Mouse (Mus musculus) neural tube, embryonic 10.5 days (tissue): ENCODE data around the gene Prpsap2.

ENCODE experiments used
- DNase-seq: peaks from one replicate; pipeline ENCODE4 v3.0.0-alpha.2; 2017; ENCODE audit warnings: low spot score; ENCODE audit errors: extremely low spot score

The Prpsap2 gene

DNA sequence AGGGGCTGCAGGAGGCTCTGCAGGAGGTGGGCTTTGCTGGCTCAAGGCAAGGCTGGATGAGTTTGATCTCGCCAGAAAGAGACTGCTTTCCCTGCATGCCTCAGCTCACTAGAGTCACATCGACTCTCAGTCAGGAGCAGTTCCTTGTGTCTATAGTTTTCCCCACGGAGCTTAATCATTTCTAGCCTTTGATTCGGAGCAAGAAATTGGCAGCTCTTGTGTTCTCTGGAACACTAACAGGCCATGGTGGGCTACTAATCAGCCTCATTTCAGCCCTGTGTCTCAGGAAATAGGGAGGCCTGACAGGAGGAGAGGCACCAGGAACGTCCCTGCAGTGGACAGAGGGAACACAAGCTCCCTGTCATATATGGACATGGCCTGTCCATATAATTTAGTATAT is 43.9 kb downstream of the Prpsap2 start:
- no peak for DNase-seq

DNA sequence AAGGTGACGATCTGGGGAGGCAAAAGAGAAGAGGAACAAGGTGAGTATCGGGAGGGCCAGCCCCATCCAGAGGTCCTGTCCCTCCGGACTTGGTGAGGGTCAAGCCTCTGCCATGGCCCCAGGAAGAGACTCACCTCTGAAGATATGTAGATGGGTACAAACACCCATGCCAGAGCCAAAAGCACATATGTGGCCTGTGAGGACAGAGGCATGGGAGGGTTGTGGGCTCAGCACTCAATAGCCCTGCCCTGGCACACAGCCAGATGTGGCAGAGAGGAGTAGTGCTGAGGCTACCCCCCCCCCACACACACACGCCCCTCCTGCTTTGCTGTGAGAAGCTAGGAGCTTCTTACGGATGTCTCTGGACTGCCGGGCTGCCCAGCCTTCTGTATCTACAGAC is 46.8 kb downstream of the Prpsap2 start:
- no peak for DNase-seq

DNA sequence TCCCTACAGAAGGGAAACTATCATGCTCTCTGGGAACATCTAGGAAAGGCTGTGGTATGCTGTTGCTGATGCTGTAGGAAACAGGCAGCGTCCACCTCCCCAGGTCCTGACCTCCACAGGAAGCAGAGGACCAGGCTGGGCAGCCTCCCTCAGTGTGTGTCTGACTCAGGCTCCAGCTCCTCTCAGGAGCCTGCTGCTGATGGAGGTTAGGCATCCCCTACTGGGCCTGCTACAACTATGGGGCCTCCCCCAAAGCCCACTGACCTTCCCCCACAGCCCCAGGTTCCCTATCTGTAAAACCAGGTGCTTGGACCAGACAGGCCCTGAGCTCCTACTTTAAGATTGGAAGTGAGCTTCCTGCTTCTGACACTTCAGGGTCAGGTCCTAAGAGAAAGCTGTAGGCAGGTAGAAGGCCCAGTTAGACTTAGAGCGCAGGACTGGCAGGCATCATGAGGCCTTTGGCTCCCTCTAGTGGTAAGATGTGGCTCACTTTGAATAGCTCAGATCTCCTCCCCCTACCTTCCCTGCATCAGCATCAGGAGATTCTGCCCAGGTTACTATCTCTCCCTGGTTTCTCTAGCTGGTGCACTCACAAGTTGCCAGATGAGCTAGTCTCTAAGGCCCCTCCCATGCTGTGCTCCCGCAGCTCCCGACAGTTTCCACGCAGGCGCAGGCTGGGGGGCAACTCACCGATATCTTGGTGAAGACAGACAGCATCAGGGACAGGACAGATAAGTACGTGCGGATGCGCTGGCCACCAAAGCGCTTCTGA is 47.4 kb downstream of the Prpsap2 start:
- peak; percentile 63 for DNase-seq

DNA sequence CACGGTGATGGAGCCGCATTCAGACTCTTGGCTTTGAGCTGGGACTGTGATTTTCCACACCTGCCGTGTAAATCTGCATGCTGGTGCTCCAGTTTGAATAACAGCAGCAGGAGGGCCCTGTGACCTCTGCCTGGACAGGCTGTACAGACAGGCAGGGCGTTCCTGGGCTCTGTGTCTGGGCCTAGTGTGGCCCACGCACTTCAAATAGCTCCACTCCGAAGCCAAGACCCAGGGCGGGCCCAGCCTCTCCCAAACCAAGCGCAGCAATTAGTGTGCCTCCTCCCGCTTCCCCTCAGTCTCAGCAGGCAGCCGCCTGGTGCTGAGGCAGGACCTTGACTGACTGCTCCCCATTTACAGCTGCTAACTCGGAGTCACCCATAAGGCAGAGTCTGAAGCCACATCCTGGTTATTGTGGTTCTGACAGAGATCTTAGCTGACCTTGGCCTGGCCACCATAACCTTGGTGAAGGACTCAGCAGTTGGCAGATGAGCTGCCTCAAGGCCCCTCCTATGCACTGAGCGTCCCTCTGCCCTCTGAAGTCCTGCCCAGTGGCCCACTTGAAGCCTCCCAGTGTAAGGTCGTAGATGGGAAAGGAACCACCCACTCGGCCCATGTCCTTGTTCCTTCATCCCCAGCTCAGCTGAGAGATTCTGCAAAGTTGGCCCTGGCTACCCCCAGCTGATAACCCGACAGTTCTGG is 48.6 kb downstream of the Prpsap2 start:
- no peak for DNase-seq

DNA sequence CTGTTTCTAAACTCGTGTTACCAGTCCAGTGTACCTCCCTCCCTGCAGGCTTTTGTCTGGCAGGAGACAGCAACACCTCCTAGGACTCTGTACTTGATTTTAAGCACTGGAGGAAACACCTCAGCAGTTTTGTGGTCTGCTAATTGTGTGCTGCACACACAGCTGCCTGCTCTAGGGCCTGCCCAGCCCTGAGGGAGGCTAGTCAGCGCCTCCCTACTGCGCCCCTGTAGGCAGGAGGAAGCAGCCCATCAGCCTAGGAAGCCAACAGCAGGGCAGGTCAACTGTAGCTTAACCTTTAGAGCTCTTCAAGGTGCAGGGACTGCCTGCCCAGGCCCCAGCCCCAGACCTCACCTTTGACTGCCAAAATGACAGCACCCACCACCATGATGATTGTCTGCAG is 53.0 kb downstream of the Prpsap2 start:
- DNase-seq = no peak

DNA sequence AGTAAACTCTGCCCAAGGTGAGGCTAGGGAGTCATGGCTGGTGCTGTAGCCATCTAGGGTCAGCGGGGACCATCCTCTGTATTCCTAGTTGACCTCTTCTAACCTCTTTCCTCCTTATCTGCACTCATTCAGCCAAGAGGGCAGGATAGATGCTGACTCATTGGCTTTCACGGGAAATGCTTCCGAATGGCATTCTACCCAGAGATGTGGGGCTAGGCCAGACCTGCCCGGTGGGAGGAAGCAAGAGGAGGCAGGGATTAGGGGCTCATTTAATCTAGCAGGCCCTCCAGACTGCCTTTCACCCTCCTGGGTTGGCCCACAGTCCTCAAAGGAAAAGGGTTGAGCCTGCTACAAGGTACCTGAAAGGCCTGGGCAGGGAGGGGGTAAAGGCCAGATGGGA is 55.7 kb downstream of the Prpsap2 start:
- no peak for DNase-seq

DNA sequence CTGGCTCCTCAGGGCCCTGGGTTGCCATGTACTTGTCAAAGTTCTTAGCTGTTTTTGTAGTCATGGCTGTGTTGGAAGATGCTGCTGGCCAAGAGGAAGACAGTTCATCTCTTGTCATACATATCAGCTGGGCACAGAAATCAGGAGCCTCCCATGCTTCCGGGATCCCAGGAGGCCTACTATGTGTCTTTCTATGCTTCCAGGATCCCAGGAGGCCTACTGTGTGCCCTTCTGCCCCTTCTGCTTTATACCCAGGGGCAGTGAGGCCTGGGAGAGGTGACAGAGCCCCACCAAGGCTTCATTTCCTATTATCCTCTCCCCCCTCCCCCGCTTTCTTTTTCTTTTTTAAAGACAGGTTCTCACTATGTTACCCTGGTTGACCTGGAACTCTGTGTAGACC is 56.3 kb downstream of the Prpsap2 start:
- no peak for DNase-seq

DNA sequence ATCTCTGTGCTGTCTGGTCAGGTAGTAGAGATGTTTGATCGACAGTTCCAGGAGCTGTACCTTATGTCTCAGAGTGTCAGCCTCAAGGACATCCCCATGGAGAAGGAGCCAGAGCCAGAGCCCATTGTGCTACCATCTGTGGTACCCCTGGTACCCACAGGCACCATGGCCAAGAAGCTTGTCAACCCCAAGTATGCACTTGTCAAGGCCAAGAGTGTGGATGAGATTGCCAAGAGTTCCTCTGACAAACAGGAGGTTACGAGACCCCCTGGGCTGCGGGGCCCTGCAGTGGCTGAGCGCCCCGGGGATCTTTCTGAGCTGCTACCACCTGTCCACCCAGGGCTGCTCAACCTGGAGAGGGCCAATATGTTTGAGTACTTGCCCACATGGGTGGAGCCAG is 59.4 kb downstream of the Prpsap2 start:
- no peak for DNase-seq

DNA sequence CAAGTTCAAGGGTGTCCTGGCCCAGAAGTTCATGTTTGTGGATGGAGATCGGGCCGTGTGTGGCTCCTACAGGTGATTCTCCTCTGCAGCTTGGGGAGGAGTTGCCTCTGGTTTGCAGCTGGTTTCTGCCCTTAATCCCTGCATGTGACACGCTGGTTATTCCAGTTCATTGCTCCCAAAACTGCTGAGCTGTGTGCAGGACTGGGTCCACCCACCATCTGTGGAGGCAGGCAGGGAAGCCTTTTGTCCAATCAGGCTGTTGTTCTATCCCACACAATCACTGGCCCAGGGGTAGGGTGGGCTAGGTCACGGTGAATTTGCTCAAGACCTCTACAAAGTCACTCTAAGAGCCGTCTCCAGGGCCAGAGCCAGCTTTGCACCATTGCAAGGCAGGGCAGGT is 60.2 kb downstream of the Prpsap2 start:
- no peak for DNase-seq

DNA sequence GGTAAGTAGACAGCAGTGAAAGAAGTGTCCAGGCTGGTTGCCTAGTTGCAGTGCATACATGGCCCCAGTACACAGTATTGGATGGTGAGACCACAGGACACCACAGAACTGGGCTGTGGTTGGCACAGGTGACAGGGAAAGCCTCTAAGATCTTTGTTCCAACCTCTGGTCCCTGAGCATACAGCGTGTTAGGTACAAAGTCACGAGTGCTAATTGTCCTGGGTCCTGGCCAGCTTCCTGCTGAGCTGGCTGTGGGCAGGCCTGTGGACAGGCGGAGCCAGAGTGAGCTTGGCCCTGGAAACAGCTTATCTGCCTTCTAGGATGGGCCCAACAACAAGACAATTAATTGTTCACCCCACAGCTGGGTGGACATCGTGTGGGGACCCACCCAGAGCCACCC is 62.0 kb downstream of the Prpsap2 start:
- DNase-seq = no peak

DNA sequence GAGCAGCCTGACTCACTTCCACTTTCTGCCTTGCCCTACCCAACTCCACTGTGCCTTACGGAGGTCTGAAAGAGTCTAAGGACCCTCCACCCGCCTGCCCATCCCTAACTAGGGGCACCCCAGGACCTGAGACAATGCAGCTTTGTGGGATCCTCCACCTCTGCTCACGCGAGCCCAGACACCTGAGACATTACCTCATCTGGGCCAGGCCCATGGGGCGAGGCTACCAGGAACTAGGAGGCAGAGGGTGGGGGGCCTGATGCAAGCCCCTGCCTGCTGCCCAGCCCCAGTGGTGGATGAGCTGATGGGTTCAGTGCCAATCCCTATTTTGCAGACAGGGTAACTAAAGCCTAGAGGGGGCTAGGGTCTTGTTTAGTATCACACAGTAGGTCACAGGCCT is 62.4 kb downstream of the Prpsap2 start:
- DNase-seq = no peak

DNA sequence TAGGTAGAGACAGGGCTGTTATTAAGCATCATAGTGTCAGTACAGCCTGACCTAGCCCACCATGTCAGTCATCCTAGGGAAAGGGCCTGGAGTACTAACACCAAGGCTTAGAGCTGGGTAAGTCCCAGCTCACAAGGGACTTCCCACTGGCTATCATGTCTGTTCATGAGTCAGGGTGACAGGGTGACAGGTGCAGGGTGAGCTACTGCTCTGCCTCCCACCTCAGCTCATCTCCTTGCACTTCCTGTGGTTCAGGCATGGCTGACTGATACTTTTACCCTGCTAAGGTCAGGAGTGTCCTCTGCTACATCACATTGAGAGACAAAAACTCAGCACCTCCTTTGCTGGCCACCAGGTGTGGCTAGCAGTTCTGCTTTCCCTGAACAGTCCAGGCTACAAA is 63.0 kb downstream of the Prpsap2 start:
- DNase-seq = no peak

DNA sequence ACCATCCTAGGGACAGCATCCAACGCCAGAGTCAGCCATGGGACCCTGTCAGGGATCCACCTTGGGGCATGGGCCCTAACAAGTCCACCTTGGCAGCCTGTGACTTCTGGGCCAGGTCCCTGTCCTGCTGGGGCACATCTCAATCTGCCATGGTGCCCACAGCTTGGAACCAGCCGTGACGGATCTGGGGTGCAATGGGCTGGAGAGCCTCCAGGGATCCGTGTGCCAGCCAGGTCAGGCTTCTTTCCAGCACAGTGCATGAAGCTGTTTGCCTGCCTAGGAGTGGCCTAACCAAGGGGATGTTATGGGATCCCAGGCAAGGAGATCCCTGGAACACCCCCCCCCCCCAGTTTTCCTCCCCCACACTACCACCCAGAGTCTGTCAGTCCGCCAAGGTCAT is 68.9 kb downstream of the Prpsap2 start:
- DNase-seq = no peak

DNA sequence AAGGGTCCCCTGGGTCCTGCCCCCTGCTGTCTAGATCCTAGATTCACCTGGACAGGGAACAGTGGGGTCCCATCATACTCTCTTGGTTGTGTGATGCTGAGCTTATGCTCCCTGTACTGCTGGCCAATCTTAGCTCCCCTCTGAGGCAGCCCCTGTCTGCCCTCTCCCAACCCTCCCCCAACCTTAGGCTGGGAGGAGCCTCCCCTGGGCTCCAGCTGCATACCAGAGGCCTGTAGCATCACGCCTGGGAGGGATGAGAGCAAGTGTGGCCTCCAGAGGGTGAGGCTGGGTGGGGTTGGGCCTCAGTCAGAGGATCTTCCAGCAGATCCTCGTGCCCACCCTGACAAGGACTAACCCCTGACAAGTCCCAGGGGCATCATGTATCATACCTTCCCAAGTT is 74.3 kb downstream of the Prpsap2 start:
- no peak for DNase-seq

DNA sequence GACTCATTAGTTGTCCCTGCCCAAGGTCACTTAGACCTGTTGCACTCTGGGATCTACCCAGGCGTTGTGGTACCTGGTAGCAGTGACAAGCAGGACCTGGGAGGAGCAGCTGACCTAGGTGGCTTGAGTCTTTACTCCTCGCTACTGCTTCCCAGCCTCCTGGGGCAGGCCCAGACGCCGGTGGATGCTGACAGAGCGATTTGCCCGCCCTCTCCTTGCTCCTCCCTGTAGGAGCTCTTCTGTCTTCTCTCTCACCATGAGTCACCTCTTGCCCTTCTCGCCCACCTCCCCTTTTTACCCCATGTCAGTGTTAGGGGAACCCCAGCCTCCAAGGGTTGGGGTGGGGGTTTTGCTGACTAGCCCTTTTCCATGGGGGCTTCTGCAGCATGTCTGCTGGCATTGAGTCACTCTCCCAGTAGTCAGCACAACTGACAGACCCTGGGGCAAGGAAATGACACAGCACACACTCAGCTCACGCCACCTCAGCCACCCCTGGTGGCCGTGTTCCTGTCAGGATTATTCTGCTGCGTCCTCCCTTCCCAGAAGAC is 74.9 kb downstream of the Prpsap2 start:
- no peak for DNase-seq

DNA sequence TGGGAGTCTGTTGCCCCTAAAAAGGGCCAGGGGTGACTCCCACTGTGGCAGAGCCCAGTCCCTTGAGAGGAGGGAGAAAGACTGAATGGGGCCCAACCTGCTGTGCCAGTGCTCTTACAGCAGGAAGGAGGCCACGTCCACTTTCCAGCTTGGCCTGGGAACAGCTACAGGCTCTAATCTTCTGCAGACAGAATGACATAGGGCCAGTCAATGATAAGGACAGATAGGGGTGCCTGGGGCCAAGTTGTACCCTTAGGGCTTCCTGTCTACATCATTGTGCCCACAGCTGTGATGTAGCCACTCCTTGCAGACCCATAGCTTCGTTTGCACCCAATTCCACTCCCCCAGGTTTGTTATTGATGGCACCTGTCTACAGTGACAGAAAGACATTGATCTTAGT is 75.7 kb downstream of the Prpsap2 start:
- no peak for DNase-seq

DNA sequence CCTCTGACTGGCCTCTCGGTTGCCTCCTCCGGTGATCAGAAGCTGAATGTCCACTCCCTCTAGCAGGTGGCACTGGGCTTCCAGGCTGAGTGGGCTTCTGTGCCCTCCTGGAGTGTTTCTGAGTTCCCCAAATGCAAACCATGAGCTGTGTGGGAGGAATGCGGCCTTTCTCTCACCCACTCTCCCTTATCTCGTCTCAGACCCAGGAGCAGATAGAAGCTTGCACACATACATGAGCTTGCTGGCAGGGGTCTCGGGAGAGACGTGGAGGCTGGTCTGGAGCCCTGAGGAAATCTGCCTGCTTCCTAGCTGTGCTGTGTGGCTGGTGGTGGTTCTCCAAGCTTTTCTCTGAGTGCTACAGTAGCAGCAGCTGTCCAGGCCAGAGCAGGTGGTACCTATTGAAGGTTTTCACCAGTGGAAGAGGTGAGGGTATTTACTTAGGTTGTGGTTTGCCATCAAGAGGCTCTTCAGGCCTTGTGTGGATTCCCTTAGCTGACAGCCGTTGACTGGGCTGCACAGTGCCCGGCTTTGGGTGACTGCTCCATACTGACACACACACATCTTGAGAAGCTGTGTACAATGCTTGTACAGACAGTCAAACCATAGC is 76.7 kb downstream of the Prpsap2 start:
- DNase-seq = no peak

DNA sequence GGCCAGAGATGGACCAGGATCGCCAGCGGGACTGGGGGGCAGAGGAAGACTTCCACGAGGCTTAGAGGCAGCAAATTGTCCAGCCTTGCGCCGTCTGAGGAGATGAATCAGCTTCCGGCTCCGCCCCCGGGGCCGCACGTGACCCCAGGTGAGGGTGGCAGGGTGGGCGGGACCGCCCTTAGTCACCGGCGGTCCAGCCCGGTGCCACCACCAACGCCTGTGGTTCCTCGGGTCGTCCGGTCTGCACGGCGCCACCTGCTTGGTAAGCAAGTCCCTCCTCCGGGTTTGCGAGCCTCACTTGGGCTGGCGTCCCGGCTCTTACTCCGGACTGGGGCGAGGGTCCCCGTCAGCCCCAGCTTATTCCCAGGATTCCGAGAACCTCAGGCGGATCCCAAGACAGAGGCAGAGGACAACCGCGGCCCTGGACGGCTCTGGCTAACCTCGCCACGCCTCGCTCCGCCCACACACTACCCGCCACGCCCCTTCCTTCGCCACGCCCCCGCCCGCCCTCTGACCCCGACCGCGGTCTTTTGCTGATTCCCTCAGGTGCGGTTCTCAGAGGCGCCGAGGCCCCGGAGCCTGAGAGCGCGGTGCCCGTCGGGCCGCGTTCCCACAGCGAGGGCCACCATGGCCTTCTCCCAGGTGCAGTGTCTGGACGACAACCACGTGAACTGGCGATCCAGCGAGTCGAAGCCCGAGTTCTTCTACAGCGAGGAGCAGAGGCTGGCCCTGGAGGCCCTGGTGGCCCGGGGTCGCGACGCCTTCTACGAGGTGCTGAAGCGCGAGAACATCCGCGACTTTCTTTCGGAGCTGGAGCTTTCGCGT is 77.8 kb downstream of the Prpsap2 start, which contains the start of gene Fam83g:
Gene Fam83g (plus strand): TSS at position 185 of the 825 bp plus-strand sequence.
- DNase-seq = peak; percentile 82
